ENCODE assay signal across 8 mouse cellular contexts in genomic region chr2:63184551-63185430, GRCm38 (mm10). TPM values are rescaled to one million over a fixed set of nuclear protein-coding genes. Genes with fewer than 3 reads are reported as not detected.
DNase-seq lines count a peak whose midpoint lies in the region; ATAC-seq lines count a peak whose summit lies in the region.

No protein-coding gene starts in this region.

- H3K27ac ChIP-seq in heart, embryonic 15.5 days, result no peak overlapping the region
- no peak overlapping the region for H3K27ac ChIP-seq in embryonic facial prominence, embryonic 15.5 days (replicated peaks)
- no peak overlapping the region for H3K27ac ChIP-seq in kidney, embryonic 14.5 days (ENCODE audit: low read depth, low read length)
- no peak overlapping the region for H3K27ac ChIP-seq in liver, embryonic 13.5 days

- H3K9me3 ChIP-seq in heart, embryonic 15.5 days (replicated peaks), result no peaks in the 10 kb centered on the region
- no peaks in the 10 kb centered on the region for H3K9me3 ChIP-seq in embryonic facial prominence, embryonic 15.5 days (replicated peaks)
- no peaks in the 10 kb centered on the region for H3K9me3 ChIP-seq in kidney, embryonic 14.5 days (ENCODE audit: control insufficient read depth, low read length)
- H3K9me3 ChIP-seq in liver, embryonic 13.5 days (replicated peaks), result no peaks in the 10 kb centered on the region

- H3K4me1 ChIP-seq in heart, embryonic 15.5 days (replicated peaks), result peaks cover 7% of the 10 kb centered on the region
- peaks cover 4% of the 10 kb centered on the region; the same call in 1 of the 2 replicates for H3K4me1 ChIP-seq in embryonic facial prominence, embryonic 15.5 days
- no peaks in the 10 kb centered on the region for H3K4me1 ChIP-seq in kidney, embryonic 14.5 days (ENCODE audit: control insufficient read depth, insufficient read depth, low read length)
- H3K4me1 ChIP-seq in liver, embryonic 13.5 days (replicated peaks), result no peaks in the 10 kb centered on the region

- DNase-seq in heart, postnatal 4 days, result no peak
- DNase-seq in liver, embryonic 13.5 days, result no peak
- peak; percentile 52 for DNase-seq in right cerebral cortex, postnatal 4 days
- no peak for DNase-seq in MN1 (ENCODE audit: low spot score)

- ATAC-seq in heart, embryonic 15.5 days (replicated peaks; ENCODE audit: insufficient number of reproducible peaks, insufficient read depth, low FRiP score, low read depth), result no peak
- peak; percentile 65; the same call in 1 of the 2 replicates for ATAC-seq in embryonic facial prominence, embryonic 15.5 days (ENCODE audit: insufficient number of reproducible peaks, low FRiP score, low TSS enrichment, low read depth)
- peak; percentile 73; the same call in 1 of the 2 replicates for ATAC-seq in kidney, embryonic 14.5 days (ENCODE audit: low FRiP score, low TSS enrichment)
- no peak for ATAC-seq in liver, embryonic 13.5 days (ENCODE audit: low read depth)
- no peak for ATAC-seq in activated CD4-positive, CD25-positive, alpha-beta regulatory T cell, adult 4 months

- peaks cover 22% of the 10 kb centered on the region for H3K27me3 ChIP-seq in heart, embryonic 15.5 days
- H3K27me3 ChIP-seq in embryonic facial prominence, embryonic 15.5 days, result peaks cover 21% of the 10 kb centered on the region
- peaks cover 9% of the 10 kb centered on the region for H3K27me3 ChIP-seq in kidney, embryonic 14.5 days (ENCODE audit: control insufficient read depth, insufficient read depth, low read length)
- peaks cover 21% of the 10 kb centered on the region; the same call in 1 of the 2 replicates for H3K27me3 ChIP-seq in liver, embryonic 13.5 days

- 4% methylated on average over 15 of the region's 15 CpGs for WGBS in heart, embryonic 15.5 days
- 2% methylated on average over 13 of the region's 15 CpGs for whole genome bisulfite sequencing in embryonic facial prominence, embryonic 15.5 days
- WGBS in kidney, embryonic 14.5 days, result 2% methylated on average over 15 of the region's 15 CpGs
- WGBS in liver, embryonic 13.5 days (ENCODE audit: insufficient replicate concordance), result 5% methylated on average over 13 of the region's 15 CpGs

- no peaks in the 10 kb centered on the region for H3K36me3 ChIP-seq in heart, embryonic 15.5 days
- no peaks in the 10 kb centered on the region for H3K36me3 ChIP-seq in embryonic facial prominence, embryonic 15.5 days
- no peaks in the 10 kb centered on the region for H3K36me3 ChIP-seq in kidney, embryonic 14.5 days (ENCODE audit: control insufficient read depth, insufficient read depth, low read length)
- no peaks in the 10 kb centered on the region for H3K36me3 ChIP-seq in liver, embryonic 13.5 days

- H3K4me3 ChIP-seq in heart, embryonic 15.5 days, result peak overlapping the region; percentile 58
- peak overlapping the region; percentile 40 for H3K4me3 ChIP-seq in embryonic facial prominence, embryonic 15.5 days (replicated peaks)
- H3K4me3 ChIP-seq in kidney, embryonic 14.5 days (ENCODE audit: low read length), result peak overlapping the region; percentile 43
- peak overlapping the region; percentile 30; the same call in 1 of the 2 replicates for H3K4me3 ChIP-seq in liver, embryonic 13.5 days (replicated peaks)

- no peak overlapping the region for H3K9ac ChIP-seq in heart, embryonic 15.5 days
- H3K9ac ChIP-seq in embryonic facial prominence, embryonic 15.5 days, result no peak overlapping the region
- peak overlapping the region; percentile 44; the same call in 1 of the 2 replicates for H3K9ac ChIP-seq in kidney, embryonic 14.5 days (ENCODE audit: low read depth, low read length)
- H3K9ac ChIP-seq in liver, embryonic 13.5 days, result no peak overlapping the region

- H3K4me2 ChIP-seq in heart, embryonic 15.5 days, result peak overlapping the region; percentile 85
- H3K4me2 ChIP-seq in embryonic facial prominence, embryonic 15.5 days (replicated peaks), result peak overlapping the region; percentile 68
- H3K4me2 ChIP-seq in kidney, embryonic 14.5 days (replicated peaks; ENCODE audit: low read depth, low read length), result peak overlapping the region; percentile 77
- H3K4me2 ChIP-seq in liver, embryonic 13.5 days, result peak overlapping the region; percentile 52

RNA-seq across cellular contexts. Expression of gene Kcnh7, which starts 0.7 kb away (rescaled TPM):
- 2.5 and 3.6 TPM in 2 replicates for polyA plus RNA-seq in heart, embryonic 15.5 days (2015; fragmentation: Nextera tagmentation; extraction: Ambion mirVana)
- total RNA-seq in heart, postnatal 4 days (2021), result 1 to 10 TPM; 1.9 to 2.6 TPM
- 0.98 and 1.2 TPM in 2 replicates for polyA plus RNA-seq in embryonic facial prominence, embryonic 15.5 days (2015; fragmentation: Nextera tagmentation; extraction: Ambion mirVana)
- polyA plus RNA-seq in kidney, embryonic 14.5 days (2014; fragmentation: Nextera tagmentation; extraction: Ambion mirVana), result 2.0 and 4.0 TPM in 2 replicates
- polyA plus RNA-seq in liver, embryonic 13.5 days (2015; fragmentation: Nextera tagmentation; extraction: Ambion mirVana), result 0.06 TPM in 2 replicates
- under 1 TPM; 0.04 to 0.11 TPM for polyA plus RNA-seq in activated CD4-positive, CD25-positive, alpha-beta regulatory T cell, adult 4 months (2017; shearing (Covaris generic))

Comparison
In these comparisons a context has a peak if more than half of its experiments do, and no peak if none do; other contexts are left out.
1. ATAC-seq: peak in embryonic facial prominence, embryonic 15.5 days (single experiment) and kidney, embryonic 14.5 days (single experiment); none in heart, embryonic 15.5 days (single experiment), liver, embryonic 13.5 days (single experiment) and activated CD4-positive, CD25-positive, alpha-beta regulatory T cell, adult 4 months (single experiment).
2. Peak in every context shown above with its lines, with median percentiles within 50 percentile points of each other: H3K4me2 ChIP-seq and H3K4me3 ChIP-seq.